Mouse (Mus musculus) mouse trophoblast stem cell (cell line): ENCODE data around the gene Card19.

Experiments used
- in situ Hi-C, 2 experiments: fragments of 300-500 bp; cut with MseI, MboI; formaldehyde crosslinking; loops; 2 replicates in 1 of 2; 3 replicates in 1 of 2; pipeline ENCODE4 v1.15.1; 2025

The Card19 gene

GRCm38 (mm10) chr13:49215504-49216219 is at the start of gene Card19:
Card19 (minus strand) TSS chr13:49216037.
- in situ Hi-C loops: no loop called here

GRCm38 (mm10) chr13:49260036-49260722 is 44.3 kb upstream of the Card19 start:
- in situ Hi-C loops: no loop called here

GRCm38 (mm10) chr13:49257819-49258313 is 42.0 kb upstream of the Card19 start:
- in situ Hi-C loops: no loop called here

GRCm38 (mm10) chr13:49252746-49253145 is 36.9 kb upstream of the Card19 start:
- in situ Hi-C loops: no loop called here

- in situ Hi-C loops: no loop called here
These were observed 36.3 kb upstream of the Card19 start for GRCm38 (mm10) chr13:49252113-49252512.

- in situ Hi-C loops: no loop called here
These were observed 35.1 kb upstream of the Card19 start for GRCm38 (mm10) chr13:49250716-49251517.

- in situ Hi-C loops: no loop called here
These were observed 33.8 kb upstream of the Card19 start for GRCm38 (mm10) chr13:49249634-49250033.

GRCm38 (mm10) chr13:49248923-49249322 is 33.1 kb upstream of the Card19 start:
- in situ Hi-C loops: no loop called here

- in situ Hi-C loops: no loop called here
These were observed 32.6 kb upstream of the Card19 start, which contains the start of gene Susd3 for GRCm38 (mm10) chr13:49248467-49248862. Susd3 (minus strand) TSS chr13:49248706.

- in situ Hi-C loops: no loop called here
These were observed 32.1 kb upstream of the Card19 start for GRCm38 (mm10) chr13:49247740-49248466.

GRCm38 (mm10) chr13:49247232-49247739 is 31.4 kb upstream of the Card19 start:
- in situ Hi-C loops: no loop called here

GRCm38 (mm10) chr13:49246626-49247025 is 30.8 kb upstream of the Card19 start:
- in situ Hi-C loops: no loop called here

- in situ Hi-C loops: no loop called here
These were observed 30.2 kb upstream of the Card19 start for GRCm38 (mm10) chr13:49246011-49246410.

GRCm38 (mm10) chr13:49245251-49245650 is 29.4 kb upstream of the Card19 start:
- in situ Hi-C loops: no loop called here

- in situ Hi-C loops: no loop called here
These were observed 27.7 kb upstream of the Card19 start for GRCm38 (mm10) chr13:49243492-49243891.

GRCm38 (mm10) chr13:49242321-49243065 is 26.7 kb upstream of the Card19 start:
- in situ Hi-C loops: no loop called here

- in situ Hi-C loops: no loop called here
These were observed 22.9 kb upstream of the Card19 start for GRCm38 (mm10) chr13:49238737-49239136.

- in situ Hi-C loops: no loop called here
These were observed 21.8 kb upstream of the Card19 start for GRCm38 (mm10) chr13:49237617-49238016.

- in situ Hi-C loops: no loop called here
These were observed 18.9 kb upstream of the Card19 start for GRCm38 (mm10) chr13:49234711-49235110.

GRCm38 (mm10) chr13:49233792-49234572 is 18.1 kb upstream of the Card19 start:
- in situ Hi-C loops: no loop called here
